Mouse (Mus musculus) CH12.LX (cell line): ENCODE results near the gene G530012D18Rik. TPM values are rescaled to one million over a fixed set of nuclear protein-coding genes. Genes with fewer than 3 reads are reported as not detected.
"Not testable (repeated sequence)": the region's sequence is repeated elsewhere in the genome, so short reads cannot be mapped to it uniquely, and the experiment has no call there.

Experiments used
- DNase-seq: peaks from one replicate; pipeline ENCODE4 v3.0.0-alpha.2; 2013; ENCODE audit errors: extremely low read depth
- H3K27ac ChIP-seq: 2 replicates; pipeline ENCODE4 v1.5.1; 2012; ENCODE audit warnings: low read depth, mild to moderate bottlenecking, control low read depth, moderate library complexity; ENCODE audit not compliant: insufficient read depth
- H3K27me3 ChIP-seq: replicated peaks from 2 replicates; pipeline ENCODE3; 2012; ENCODE audit warnings: inconsistent platforms
- H3K36me3 ChIP-seq, 2 experiments: replicated peaks in 1 of 2; 2 replicates each; pipeline versions ENCODE3 to v1.6.1; 2012; ENCODE audit warnings: inconsistent platforms in 1 of 2, low read length in 1 of 2, mild to moderate bottlenecking in 1 of 2, mixed read lengths in 1 of 2, moderate library complexity in 1 of 2; ENCODE audit not compliant: control insufficient read depth in 1 of 2, insufficient read depth in 1 of 2
- H3K4me1 ChIP-seq, 2 experiments: 2 replicates each; pipeline ENCODE4 v1.6.1; 2012; ENCODE audit warnings: inconsistent platforms in 1 of 2, moderate library complexity in 1 of 2; ENCODE audit not compliant: insufficient read depth in 2 of 2, control insufficient read depth in 1 of 2
- H3K4me2 ChIP-seq: 2 replicates; pipeline ENCODE4 v1.6.1; 2012; ENCODE audit warnings: low read depth, mild to moderate bottlenecking, control low read depth; ENCODE audit not compliant: poor library complexity, insufficient read depth, severe bottlenecking
- H3K4me3 ChIP-seq, 3 experiments: fragments of 150-350 bp in 1 of 3; sonication (generic) in 1 of 3; replicated peaks in 1 of 3; 2 replicates each; pipeline versions ENCODE3 to v1.5.1; 2011 to 2012; ENCODE audit warnings: low read depth in 2 of 3, low read length in 2 of 3, mild to moderate bottlenecking in 2 of 3, moderate library complexity in 2 of 3, control low read depth in 1 of 3, improper control_type of control experiment in 1 of 3, inconsistent platforms in 1 of 3, mixed read lengths in 1 of 3; ENCODE audit not compliant: poor library complexity in 1 of 3
- H3K79me2 ChIP-seq: replicated peaks from 2 replicates; pipeline ENCODE4 v1.6.1; 2012; ENCODE audit warnings: mild to moderate bottlenecking, moderate library complexity; ENCODE audit not compliant: control insufficient read depth, poor library complexity, insufficient read depth, severe bottlenecking; ENCODE audit errors: extremely low read depth
- H3K9ac ChIP-seq: 2 replicates; pipeline ENCODE4 v1.6.1; 2012; ENCODE audit warnings: low read depth, mild to moderate bottlenecking, control low read depth, moderate library complexity; ENCODE audit not compliant: insufficient read depth
- H3K9me3 ChIP-seq: replicated peaks from 2 replicates; pipeline ENCODE3; 2012; ENCODE audit warnings: low read length, inconsistent platforms, mixed read lengths
- dilution Hi-C: fragments of 300-500 bp; cut with MboI; formaldehyde crosslinking; loops from 2 replicates; pipeline ENCODE4 v1.14.3; 2020; ENCODE audit warnings: low sequenced_read_pairs; ENCODE audit not compliant: extremely low pct_unique_long_range_greater_than_20kb, extremely low pct_ligation_motif_present
- in situ Hi-C: fragments of 300-500 bp; cut with MboI; formaldehyde crosslinking; loops from 3 replicates; pipeline ENCODE4 v1.14.3; 2019; ENCODE audit warnings: low sequenced_read_pairs, low pct_ligation_motif_present, low pct_unique_long_range_greater_than_20kb, mixed read lengths
- polyA plus RNA-seq: library from polyadenylated mRNA; unstranded; fragments of >175 nt; gene quantifications from 2 replicates; pipeline ENCODE4 v1.2.1, GENCODE M21; 2012; ENCODE audit warnings: low read depth; ENCODE audit not compliant: insufficient read length
- total RNA-seq, 2 experiments: library from RNA; depleted of rRNA; stranded (reverse); fragments of 300-350 nt in 1 of 2; fragments of >200 nt in 1 of 2; gene quantifications; 2 replicates each; pipeline ENCODE4 v1.2.3; 2012 to 2014

The G530012D18Rik gene
- total and polyA plus RNA-seq, 3 experiments: 9.1 to 69.3 TPM; not detected in 1

- Histone ChIP-seq H3K36me3 (peaks cover 4 to 15% of the 10 kb centered on the region in 2 experiments), H3K4me1 (peaks cover 0 to 14% of the 10 kb centered on the region in 2 experiments; a peak in 1 of 4 replicates)
- H3K4me2 ChIP-seq, dilution Hi-C loops, H3K27me3 ChIP-seq, H3K4me3 ChIP-seq, DNase-seq, H3K9me3 ChIP-seq, H3K27ac ChIP-seq, H3K9ac ChIP-seq, in situ Hi-C loops, H3K79me2 ChIP-seq: not testable (repeated sequence)
These were observed 35.1 kb downstream of the G530012D18Rik start for GRCm38 (mm10) chr1:85610581-85610980.

- dilution Hi-C loops, H3K27ac ChIP-seq, in situ Hi-C loops, H3K4me2 ChIP-seq, H3K9me3 ChIP-seq, H3K27me3 ChIP-seq, H3K79me2 ChIP-seq, DNase-seq, H3K4me3 ChIP-seq, H3K9ac ChIP-seq: not testable (repeated sequence)
- peaks cover 8 to 15% of the 10 kb centered on the region in 2 experiments for H3K36me3 ChIP-seq
- peaks cover 2 to 35% of the 10 kb centered on the region in 2 experiments; a peak in 3 of 4 replicates for H3K4me1 ChIP-seq
These were observed 39.6 kb downstream of the G530012D18Rik start for GRCm38 (mm10) chr1:85615096-85615495.

GRCm38 (mm10) chr1:85615819-85616218 is 40.3 kb downstream of the G530012D18Rik start:
- H3K4me2 ChIP-seq, H3K4me3 ChIP-seq, H3K27ac ChIP-seq, H3K79me2 ChIP-seq, H3K9ac ChIP-seq, dilution Hi-C loops, H3K27me3 ChIP-seq, in situ Hi-C loops, H3K9me3 ChIP-seq, DNase-seq: not testable (repeated sequence)
- H3K36me3 ChIP-seq: peaks cover 10 to 11% of the 10 kb centered on the region in 2 experiments
- H3K4me1 ChIP-seq: peaks cover 2 to 38% of the 10 kb centered on the region in 2 experiments; a peak in 3 of 4 replicates

- H3K36me3 ChIP-seq, in situ Hi-C loops, H3K27me3 ChIP-seq, DNase-seq, H3K79me2 ChIP-seq, H3K9me3 ChIP-seq, H3K4me3 ChIP-seq, dilution Hi-C loops, H3K27ac ChIP-seq: not testable (repeated sequence)
- Histone ChIP-seq H3K9ac (0 out of 2 replicates have a peak overlapping the region, but pooled peaks have one; percentile 39), H3K4me2 (peak overlapping the region; percentile 50; the same call in 1 of the 2 replicates), H3K4me1 (peaks cover 2 to 33% of the 10 kb centered on the region in 2 experiments; a peak in 3 of 4 replicates)
These were observed 41.7 kb downstream of the G530012D18Rik start for GRCm38 (mm10) chr1:85617161-85617560.

GRCm38 (mm10) chr1:85618689-85619088 is 43.2 kb downstream of the G530012D18Rik start:
- H3K9ac ChIP-seq, H3K27ac ChIP-seq, H3K27me3 ChIP-seq, H3K4me2 ChIP-seq, dilution Hi-C loops, H3K4me3 ChIP-seq, H3K9me3 ChIP-seq, H3K79me2 ChIP-seq, in situ Hi-C loops: not testable (repeated sequence)
- Histone ChIP-seq H3K4me1 (peaks cover 2 to 31% of the 10 kb centered on the region in 2 experiments; a peak in 3 of 4 replicates), H3K36me3 (peaks cover 8 to 12% of the 10 kb centered on the region in 2 experiments)
- DNase-seq: peak; percentile 38
